Mouse (Mus musculus) brain, embryonic 14.5 days (tissue): ENCODE measurements around the gene Dio2. TPM values are rescaled to one million over a fixed set of nuclear protein-coding genes. Genes with fewer than 3 reads are reported as not detected.

Experiments used
- DNase-seq: peaks from one replicate; pipeline ENCODE4 v3.0.0-alpha.2; 2011; ENCODE audit warnings: low read depth
- CTCF ChIP-seq: fragments of 200-500 bp; IDR thresholded peaks from 2 replicates; pipeline ENCODE4 v1.5.1; 2012; ENCODE audit warnings: inconsistent platforms, mild to moderate bottlenecking, moderate library complexity, borderline replicate concordance; ENCODE audit not compliant: insufficient read depth, insufficient read length; ENCODE audit errors: extremely low read depth
- POLR2A ChIP-seq: fragments of 200-500 bp; IDR thresholded peaks from 2 replicates; pipeline ENCODE4 v1.6.1; 2012; ENCODE audit warnings: mild to moderate bottlenecking, inconsistent platforms, borderline replicate concordance; ENCODE audit not compliant: poor library complexity, insufficient read depth, insufficient read length, severe bottlenecking; ENCODE audit errors: extremely low read depth
- polyA plus RNA-seq: library from polyadenylated mRNA; depleted of rRNA; stranded (reverse); fragments of >200 nt; gene quantifications from 2 replicates; pipeline ENCODE4 v1.2.3, GENCODE M21; 2012; rRNA removed

Dio2 gene
- 0.16 and 0.20 TPM in 2 replicates for polyA plus RNA-seq

GRCm38 (mm10) chr12:90738388-90739223 lies at the start of gene Dio2:
Dio2 (minus strand) TSS chr12:90738438.
- peak; percentile 53 for DNase-seq
- TF ChIP-seq POLR2A = no peak
- TF ChIP-seq CTCF = no peak

- no peak for DNase-seq
- TF ChIP-seq CTCF (no peak), POLR2A (no peak)
These were observed 43.2 kb upstream of the Dio2 start for GRCm38 (mm10) chr12:90781438-90781837.

- no peak for DNase-seq
- TF ChIP-seq POLR2A (no peak), CTCF (no peak)
These were observed 6.5 kb upstream of the Dio2 start for GRCm38 (mm10) chr12:90744752-90745151.

GRCm38 (mm10) chr12:90743633-90744032 lies 5.4 kb upstream of the Dio2 start:
- DNase-seq = no peak
- no peak for TF ChIP-seq POLR2A
- no peak for TF ChIP-seq CTCF

- TF ChIP-seq CTCF (peak; percentile 44; the same call in 1 of the 2 replicates), POLR2A (no peak)
These were observed 2.2 kb upstream of the Dio2 start for GRCm38 (mm10) chr12:90740468-90740867.

GRCm38 (mm10) chr12:90737932-90738331 lies 306 bp downstream of the Dio2 start:
- DNase-seq = peak; percentile 23
- no peak for TF ChIP-seq POLR2A
- no peak for TF ChIP-seq CTCF

More at GRCm38 (mm10) chr12:90740468-90740867, 2.2 kb upstream of the Dio2 start:
- peak; percentile 63 for DNase-seq

GRCm38 (mm10) chr12:90735447-90735846 lies 2.8 kb downstream of the Dio2 start:
- no peak for DNase-seq
- no peak for TF ChIP-seq CTCF
- TF ChIP-seq POLR2A = no peak

GRCm38 (mm10) chr12:90734503-90734902 lies 3.7 kb downstream of the Dio2 start:
- TF ChIP-seq CTCF (no peak), POLR2A (no peak)
- DNase-seq = peak; percentile 61

GRCm38 (mm10) chr12:90733721-90734120 lies 4.5 kb downstream of the Dio2 start:
- TF ChIP-seq CTCF (no peak), POLR2A (no peak)
- peak; percentile 81 for DNase-seq

GRCm38 (mm10) chr12:90729648-90730047 lies 8.6 kb downstream of the Dio2 start:
- TF ChIP-seq POLR2A (no peak), CTCF (peak; percentile 74)
- DNase-seq = peak; percentile 54

- TF ChIP-seq POLR2A (no peak), CTCF (no peak)
- peak; percentile 16 for DNase-seq
These were observed 13.1 kb downstream of the Dio2 start for GRCm38 (mm10) chr12:90725107-90725506.

- no peak for DNase-seq
- no peak for TF ChIP-seq CTCF
- no peak for TF ChIP-seq POLR2A
These were observed 13.6 kb downstream of the Dio2 start for GRCm38 (mm10) chr12:90724644-90725043.
